Mouse (Mus musculus) lung, postnatal 0 days (tissue): ENCODE measurements at regions not wholly inside any gene's neighbourhood (a gene's known extent, or its start where the extent isn't known, plus 50 kb on each side); places are given as distances from the start of the nearest gene placed in this dataset.
A peak's percentile ranks its signal among the peaks of the same experiment; 100 is the strongest.

Source experiments
- ATAC-seq: fragments of 200-750 bp; cut with Nextera tagmentation; 2 replicates; pipeline ENCODE4 v1.8.0; 2017; ENCODE audit warnings: moderate library complexity
- DNase-seq: peaks from one replicate; pipeline ENCODE4 v3.0.0-alpha.2; 2016; ENCODE audit warnings: low spot score
- H3K27ac ChIP-seq: fragments of 300-500 bp; sonication (generic); 2 replicates; pipeline ENCODE4 v1.5.1; 2014; ENCODE audit warnings: antibody characterized with exemption, mild to moderate bottlenecking, low read length, mixed read lengths
- H3K27me3 ChIP-seq: fragments of 300-500 bp; sonication (generic); replicated peaks from 2 replicates; pipeline ENCODE4 v1.6.1; 2014; ENCODE audit warnings: low read length, mixed read lengths; ENCODE audit not compliant: insufficient read depth
- H3K36me3 ChIP-seq: fragments of 300-500 bp; sonication (generic); 2 replicates; pipeline ENCODE4 v1.6.1; 2014; ENCODE audit warnings: low read length, mixed read lengths; ENCODE audit not compliant: insufficient read depth
- H3K4me1 ChIP-seq: fragments of 300-500 bp; sonication (generic); 2 replicates; pipeline ENCODE4 v1.6.1; 2014; ENCODE audit warnings: antibody characterized with exemption, low read depth, low read length, mixed read lengths; ENCODE audit not compliant: insufficient read depth
- H3K4me2 ChIP-seq: fragments of 300-500 bp; sonication (generic); replicated peaks from 2 replicates; pipeline ENCODE4 v1.6.1; 2014; ENCODE audit warnings: low read depth, mild to moderate bottlenecking, low read length, moderate library complexity, mixed read lengths
- H3K4me3 ChIP-seq: fragments of 300-500 bp; sonication (generic); 2 replicates; pipeline ENCODE4 v1.5.1; 2014; ENCODE audit warnings: low read depth, low read length
- H3K9ac ChIP-seq: fragments of 300-500 bp; sonication (generic); replicated peaks from 2 replicates; pipeline ENCODE4 v1.6.1; 2014; ENCODE audit warnings: low read depth, mild to moderate bottlenecking
- H3K9me3 ChIP-seq: fragments of 300-500 bp; sonication (generic); 2 replicates; pipeline ENCODE4 v1.6.1; 2016; ENCODE audit warnings: low read length, mixed read lengths
- CTCF ChIP-seq: IDR thresholded peaks from 2 replicates; pipeline ENCODE4 v1.5.1; 2016; ENCODE audit warnings: antibody characterized with exemption, mild to moderate bottlenecking
- EP300 ChIP-seq: IDR thresholded peaks from 2 replicates; pipeline ENCODE4 v1.6.1; 2016; ENCODE audit warnings: antibody characterized with exemption, mild to moderate bottlenecking, control low read depth
- WGBS: fragments of 180-500 bp; shearing (Covaris S2); extraction: QIAGEN DNeasy Blood & Tissue Kit; methylation state at CpG from one replicate; pipeline ENCODE4 v1.1.7; 2014; 5-methylcytosine and 5-hydroxymethylcytosine counted together

- Histone ChIP-seq H3K9ac (no peak overlapping the region), H3K36me3 (no peaks in the 10 kb centered on the region), H3K9me3 (no peaks in the 10 kb centered on the region), H3K27ac (no peak overlapping the region), H3K4me2 (no peak overlapping the region), H3K27me3 (no peaks in the 10 kb centered on the region), H3K4me3 (no peak overlapping the region), H3K4me1 (peaks cover 5% of the 10 kb centered on the region; the same call in 1 of the 2 replicates)
- WGBS = 69% methylated on average over 3 of the region's 3 CpGs
- TF ChIP-seq CTCF (peak; percentile 29; the same call in 1 of the 2 replicates), EP300 (no peak)
- ATAC-seq = no peak
- DNase-seq = no peak
Measured at GRCm38 (mm10) chr15:93003233-93003632, 271.7 kb downstream of the Gxylt1 start.

GRCm38 (mm10) chr15:93002002-93002904, 272.7 kb downstream of the Gxylt1 start:
- no peak for TF ChIP-seq EP300
- TF ChIP-seq CTCF = no peak
- peaks cover 5% of the 10 kb centered on the region; the same call in 1 of the 2 replicates for H3K4me1 ChIP-seq
- peak overlapping the region; percentile 47 for H3K4me2 ChIP-seq
- H3K9ac ChIP-seq = no peak overlapping the region
- no peaks in the 10 kb centered on the region for H3K36me3 ChIP-seq
- no peak overlapping the region for H3K27ac ChIP-seq
- 16% methylated on average over 24 of the region's 25 CpGs for WGBS
- ATAC-seq (peak; percentile 33; the same call in 1 of the 2 replicates), DNase-seq (peak; percentile 26)
- H3K9me3 ChIP-seq = no peaks in the 10 kb centered on the region
- H3K4me3 ChIP-seq = peak overlapping the region; percentile 24
- H3K27me3 ChIP-seq = no peaks in the 10 kb centered on the region

DNA sequence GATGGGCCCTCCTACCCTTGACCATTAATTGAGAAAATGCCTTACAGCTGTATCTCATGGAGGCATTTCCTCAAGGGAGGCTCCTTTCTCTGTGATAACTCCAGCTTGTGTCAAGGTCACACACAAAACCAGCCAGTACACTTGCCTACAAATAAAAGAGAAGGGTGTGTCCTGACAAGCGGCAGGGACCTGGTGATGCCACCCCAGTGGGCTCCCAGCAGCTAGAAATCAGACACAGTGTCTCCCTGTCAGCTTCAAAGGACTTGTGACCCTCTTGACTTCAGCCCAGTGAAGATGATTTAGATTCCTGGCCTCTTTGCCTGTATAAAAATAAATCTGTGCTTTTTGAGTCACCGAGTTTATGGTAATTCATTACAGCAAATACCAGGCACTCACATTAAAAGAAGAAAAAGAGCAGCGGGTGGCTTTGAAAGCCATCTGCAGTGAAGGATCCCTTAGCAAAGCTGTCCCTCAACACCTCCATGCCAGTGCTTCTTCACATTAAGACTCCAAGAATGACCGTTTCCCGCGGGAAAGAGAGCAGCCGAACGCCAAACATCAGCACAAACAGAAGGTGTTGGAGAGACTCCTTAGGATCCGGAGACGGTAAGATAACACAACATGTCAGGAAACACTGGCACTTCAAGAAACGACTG, 273.5 kb downstream of the Gxylt1 start:
- Histone ChIP-seq H3K9me3 (no peaks in the 10 kb centered on the region), H3K27ac (no peak overlapping the region), H3K27me3 (no peaks in the 10 kb centered on the region), H3K4me1 (peaks cover 5% of the 10 kb centered on the region; the same call in 1 of the 2 replicates), H3K36me3 (no peaks in the 10 kb centered on the region), H3K9ac (no peak overlapping the region), H3K4me2 (peak overlapping the region; percentile 47), H3K4me3 (peak overlapping the region; percentile 24; the same call in 1 of the 2 replicates)
- no peak for DNase-seq
- 1% methylated on average over 11 of the region's 11 CpGs for WGBS
- ATAC-seq = no peak
- TF ChIP-seq EP300 (no peak), CTCF (no peak)

DNA sequence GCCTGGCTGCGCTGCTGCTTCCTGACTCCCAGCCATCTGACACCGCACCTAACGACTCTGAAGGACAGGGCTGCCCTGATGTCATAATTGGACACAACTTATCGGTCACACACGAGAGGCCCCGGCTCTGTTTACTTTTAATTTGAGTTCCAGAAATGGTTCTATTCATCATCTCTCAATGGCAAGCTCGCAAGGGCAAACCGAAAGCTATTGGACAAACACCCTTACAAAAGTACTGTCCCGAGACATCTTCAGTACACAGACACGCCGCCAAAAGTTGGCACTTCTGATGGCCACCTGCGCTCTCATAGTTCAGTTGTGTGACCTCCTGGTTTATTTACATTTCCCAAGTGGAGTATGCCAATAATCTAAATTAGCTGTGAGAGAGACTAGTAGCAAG, 274.9 kb downstream of the Gxylt1 start:
- Histone ChIP-seq H3K9ac (no peak overlapping the region), H3K4me1 (peaks cover 5% of the 10 kb centered on the region; the same call in 1 of the 2 replicates), H3K9me3 (no peaks in the 10 kb centered on the region), H3K27ac (no peak overlapping the region), H3K36me3 (no peaks in the 10 kb centered on the region), H3K4me2 (peak overlapping the region; percentile 28; the same call in 1 of the 2 replicates), H3K27me3 (no peaks in the 10 kb centered on the region), H3K4me3 (no peak overlapping the region)
- peak; percentile 6 for DNase-seq
- TF ChIP-seq CTCF (no peak), EP300 (no peak)
- ATAC-seq = no peak
- WGBS = 17% methylated on average over 12 of the region's 12 CpGs

- WGBS = 58% methylated on average over 5 of the region's 5 CpGs
- no peaks in the 10 kb centered on the region for H3K9me3 ChIP-seq
- no peak overlapping the region for H3K4me3 ChIP-seq
- H3K4me2 ChIP-seq = no peak overlapping the region
- no peaks in the 10 kb centered on the region for H3K36me3 ChIP-seq
- no peak for DNase-seq
- TF ChIP-seq EP300 (no peak), CTCF (no peak)
- ATAC-seq = no peak
- no peak overlapping the region for H3K27ac ChIP-seq
- no peaks in the 10 kb centered on the region for H3K27me3 ChIP-seq
- no peak overlapping the region for H3K9ac ChIP-seq
- H3K4me1 ChIP-seq = peaks cover 5% of the 10 kb centered on the region; the same call in 1 of the 2 replicates
Measured at GRCm38 (mm10) chr15:92997933-92998332, 277.0 kb downstream of the Gxylt1 start.

DNA sequence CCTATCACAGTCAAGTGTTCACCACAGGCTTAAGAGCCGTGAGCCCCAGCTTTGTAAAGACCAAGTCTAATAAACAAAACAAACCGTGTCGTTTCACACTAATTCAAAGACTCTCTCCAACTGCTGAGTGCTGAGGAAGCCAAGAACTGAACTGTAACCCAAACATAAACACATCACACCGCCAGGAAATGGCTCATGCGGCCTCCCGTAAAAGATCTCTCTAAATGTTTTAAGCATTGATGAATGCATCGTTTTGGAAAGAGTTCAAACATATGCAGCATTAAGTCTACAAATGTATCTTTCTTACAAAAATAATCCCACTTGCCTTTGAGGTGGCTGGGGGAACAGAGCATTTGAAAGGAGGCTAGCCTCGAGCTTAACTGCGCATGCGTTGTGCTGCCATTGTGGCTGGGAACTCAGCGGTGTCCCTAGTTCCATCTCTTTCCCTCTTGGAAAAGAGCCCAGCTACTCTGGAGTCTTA, 280.7 kb downstream of the Gxylt1 start:
- H3K4me3 ChIP-seq = no peak overlapping the region
- TF ChIP-seq CTCF = no peak
- peak; percentile 51 for TF ChIP-seq EP300
- no peak overlapping the region for H3K9ac ChIP-seq
- peak overlapping the region; percentile 27; the same call in 1 of the 2 replicates for H3K4me2 ChIP-seq
- H3K9me3 ChIP-seq = no peaks in the 10 kb centered on the region
- no peaks in the 10 kb centered on the region for H3K4me1 ChIP-seq
- no peak overlapping the region for H3K27ac ChIP-seq
- no peaks in the 10 kb centered on the region for H3K27me3 ChIP-seq
- no peaks in the 10 kb centered on the region for H3K36me3 ChIP-seq
- peak; percentile 59 for DNase-seq
- WGBS = 35% methylated on average over 11 of the region's 11 CpGs
- ATAC-seq = peak; percentile 66
